Mouse (Mus musculus): ENCODE results near the gene Ppp1r12c.

GRCm38 (mm10) chr7:4464194-4464824 lies 37.2 kb downstream of the Ppp1r12c start:
- TF ChIP-seq HCFC1 (IDR thresholded peaks at IDR 0.05; ENCODE audit: low read depth, low read length) = no peak
- TF ChIP-seq POLR2A (IDR thresholded peaks at IDR 0.05; ENCODE audit: low read depth, low read length) = no peak
- no peak for TF ChIP-seq ZKSCAN1 (IDR thresholded peaks at IDR 0.05; ENCODE audit: borderline replicate concordance, low read depth, low read length)
- TF ChIP-seq POLR2AphosphoS2 (IDR thresholded peaks at IDR 0.05; ENCODE audit: low read depth, low read length) = no peak
- TF ChIP-seq USF2 (conservative IDR thresholded peaks at IDR 0.05; ENCODE audit: low read depth, low read length) = no peak
- no peak for TF ChIP-seq USF1 (IDR thresholded peaks at IDR 0.05; ENCODE audit: low read depth, low read length)
